Mouse (Mus musculus) embryonic facial prominence, embryonic 12.5 days (tissue): ENCODE data around the gene Dhx40. TPM values are rescaled to one million over a fixed set of nuclear protein-coding genes. Genes with fewer than 3 reads are reported as not detected.
A peak's percentile ranks its signal among the peaks of the same experiment; 100 is the strongest.

Experiments
- ATAC-seq: fragments of 200-750 bp; cut with Nextera tagmentation; 2 replicates; pipeline ENCODE4 v1.8.0; 2017; ENCODE audit not compliant: insufficient number of reproducible peaks, insufficient read depth, low FRiP score, low TSS enrichment
- H3K27ac ChIP-seq: fragments of 300-500 bp; sonication (generic); 2 replicates; pipeline ENCODE4 v1.5.1; 2016; ENCODE audit warnings: mild to moderate bottlenecking
- H3K27me3 ChIP-seq: fragments of 300-500 bp; sonication (generic); 2 replicates; pipeline ENCODE4 v1.6.1; 2016; ENCODE audit warnings: mild to moderate bottlenecking, moderate library complexity
- H3K36me3 ChIP-seq: fragments of 300-500 bp; sonication (generic); 2 replicates; pipeline ENCODE4 v1.6.1; 2016; ENCODE audit warnings: mild to moderate bottlenecking
- H3K4me1 ChIP-seq: fragments of 300-500 bp; sonication (generic); 2 replicates; pipeline ENCODE4 v1.6.1; 2016
- H3K4me2 ChIP-seq: fragments of 300-500 bp; sonication (generic); replicated peaks from 2 replicates; pipeline ENCODE4 v1.6.1; 2016; ENCODE audit warnings: mild to moderate bottlenecking, moderate library complexity
- H3K4me3 ChIP-seq: fragments of 300-500 bp; sonication (generic); 2 replicates; pipeline ENCODE4 v1.5.1; 2016; ENCODE audit warnings: mild to moderate bottlenecking
- H3K9ac ChIP-seq: fragments of 300-500 bp; sonication (generic); 2 replicates; pipeline ENCODE4 v1.6.1; 2016; ENCODE audit warnings: mild to moderate bottlenecking, moderate library complexity
- H3K9me3 ChIP-seq: fragments of 300-500 bp; sonication (generic); 2 replicates; pipeline ENCODE4 v1.6.1; 2016; ENCODE audit warnings: mild to moderate bottlenecking, moderate library complexity
- WGBS: fragments of 180-500 bp; shearing (Covaris S2); methylation state at CpG from one replicate; pipeline ENCODE4 v1.1.7; 2016; 5-methylcytosine and 5-hydroxymethylcytosine counted together
- polyA plus RNA-seq: library from polyadenylated mRNA; unstranded; fragments of >200 nt; fragmentation: Nextera tagmentation; extraction: Ambion mirVana; gene quantifications from 2 replicates; pipeline ENCODE4 v1.2.1, GENCODE M21; 2016

Gene Dhx40
- polyA plus RNA-seq, result 29.0 and 31.2 TPM in 2 replicates

GRCm38 (mm10) chr11:86807505-86807989 is at the start of gene Dhx40:
TSS of gene Dhx40 (minus strand) at chr11:86807746.
- Histone ChIP-seq H3K27me3 (no peaks in the 10 kb centered on the region), H3K9me3 (no peaks in the 10 kb centered on the region), H3K9ac (peak within 1 kb of the TSS; percentile 83), H3K27ac (peak within 1 kb of the TSS; percentile 80), H3K4me1 (peaks cover 5% of the 10 kb centered on the region; the same call in 1 of the 2 replicates), H3K4me3 (peak within 1 kb of the TSS; percentile 90), H3K36me3 (peaks cover 6% of the 10 kb centered on the region; the same call in 1 of the 2 replicates), H3K4me2 (peak within 1 kb of the TSS; percentile 69)
- peak; percentile 86 for ATAC-seq
- WGBS, result 6% methylated on average over 33 of the region's 40 CpGs

DNA sequence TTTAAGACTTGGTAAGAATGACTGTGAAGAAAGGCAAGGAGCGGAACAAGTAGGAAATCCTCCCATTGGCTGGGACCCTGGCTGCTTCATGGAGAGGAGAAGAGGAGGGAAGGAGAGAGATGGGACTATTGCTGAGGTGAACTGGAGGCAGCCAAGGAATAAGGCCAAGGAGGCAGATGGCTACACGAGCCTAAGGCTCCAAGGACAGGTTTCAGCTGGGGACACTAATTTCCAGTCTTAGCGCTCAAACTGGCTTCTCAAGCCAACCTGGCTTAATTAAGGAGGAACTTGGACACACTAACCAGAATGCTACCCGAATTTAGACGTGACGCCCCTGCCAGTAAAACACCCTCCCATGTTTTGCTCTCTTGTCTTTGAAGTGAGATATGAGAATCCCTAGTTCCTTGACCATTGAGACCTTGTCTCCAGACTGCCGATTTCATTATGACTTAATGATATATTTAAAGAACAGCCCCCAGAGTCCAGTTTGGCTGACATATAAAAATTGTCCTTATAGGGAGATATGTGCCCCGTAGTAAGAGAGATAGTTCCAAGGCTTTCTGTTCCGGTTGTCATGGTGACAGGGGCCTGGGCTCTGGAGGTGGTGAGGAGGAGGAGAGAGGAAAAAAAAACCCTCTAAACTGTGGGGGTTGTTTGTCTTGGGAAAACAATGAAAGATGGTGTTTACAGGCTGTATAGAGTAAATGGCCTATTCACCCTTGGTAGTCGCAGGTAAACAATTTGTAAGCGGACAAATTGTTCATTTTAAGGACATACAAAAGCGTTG is 48.3 kb upstream of the Dhx40 start:
- H3K9ac ChIP-seq, result no peak overlapping the region
- no peak overlapping the region for H3K27ac ChIP-seq
- no peak overlapping the region for H3K4me2 ChIP-seq
- no peaks in the 10 kb centered on the region for H3K9me3 ChIP-seq
- H3K36me3 ChIP-seq, result no peaks in the 10 kb centered on the region
- peaks cover 16% of the 10 kb centered on the region for H3K4me1 ChIP-seq
- H3K4me3 ChIP-seq, result no peak overlapping the region
- no peak for ATAC-seq
- H3K27me3 ChIP-seq, result no peaks in the 10 kb centered on the region
- WGBS, result 82% methylated on average over 12 of the region's 12 CpGs

GRCm38 (mm10) chr11:86853081-86853480 is 45.5 kb upstream of the Dhx40 start:
- H3K36me3 ChIP-seq, result no peaks in the 10 kb centered on the region
- H3K9me3 ChIP-seq, result no peaks in the 10 kb centered on the region
- H3K4me2 ChIP-seq, result no peak overlapping the region
- H3K27me3 ChIP-seq, result no peaks in the 10 kb centered on the region
- WGBS, result 82% methylated on average over 3 of the region's 3 CpGs
- H3K9ac ChIP-seq, result no peak overlapping the region
- 0 out of 2 replicates have a peak overlapping the region, but pooled peaks have one; percentile 17 for H3K27ac ChIP-seq
- no peak overlapping the region for H3K4me3 ChIP-seq
- peaks cover 19% of the 10 kb centered on the region for H3K4me1 ChIP-seq
- ATAC-seq, result no peak

- no peak overlapping the region for H3K4me3 ChIP-seq
- no peak overlapping the region for H3K9ac ChIP-seq
- H3K27me3 ChIP-seq, result no peaks in the 10 kb centered on the region
- no peaks in the 10 kb centered on the region for H3K9me3 ChIP-seq
- no peak for ATAC-seq
- H3K4me2 ChIP-seq, result 0 out of 2 replicates have a peak overlapping the region, but pooled peaks have one; percentile 13
- 41% methylated on average over 13 of the region's 13 CpGs for WGBS
- H3K4me1 ChIP-seq, result peaks cover 19% of the 10 kb centered on the region
- no peaks in the 10 kb centered on the region for H3K36me3 ChIP-seq
- H3K27ac ChIP-seq, result 0 out of 2 replicates have a peak overlapping the region, but pooled peaks have one; percentile 17
Observed at GRCm38 (mm10) chr11:86852534-86853054, 45.0 kb upstream of the Dhx40 start.

DNA sequence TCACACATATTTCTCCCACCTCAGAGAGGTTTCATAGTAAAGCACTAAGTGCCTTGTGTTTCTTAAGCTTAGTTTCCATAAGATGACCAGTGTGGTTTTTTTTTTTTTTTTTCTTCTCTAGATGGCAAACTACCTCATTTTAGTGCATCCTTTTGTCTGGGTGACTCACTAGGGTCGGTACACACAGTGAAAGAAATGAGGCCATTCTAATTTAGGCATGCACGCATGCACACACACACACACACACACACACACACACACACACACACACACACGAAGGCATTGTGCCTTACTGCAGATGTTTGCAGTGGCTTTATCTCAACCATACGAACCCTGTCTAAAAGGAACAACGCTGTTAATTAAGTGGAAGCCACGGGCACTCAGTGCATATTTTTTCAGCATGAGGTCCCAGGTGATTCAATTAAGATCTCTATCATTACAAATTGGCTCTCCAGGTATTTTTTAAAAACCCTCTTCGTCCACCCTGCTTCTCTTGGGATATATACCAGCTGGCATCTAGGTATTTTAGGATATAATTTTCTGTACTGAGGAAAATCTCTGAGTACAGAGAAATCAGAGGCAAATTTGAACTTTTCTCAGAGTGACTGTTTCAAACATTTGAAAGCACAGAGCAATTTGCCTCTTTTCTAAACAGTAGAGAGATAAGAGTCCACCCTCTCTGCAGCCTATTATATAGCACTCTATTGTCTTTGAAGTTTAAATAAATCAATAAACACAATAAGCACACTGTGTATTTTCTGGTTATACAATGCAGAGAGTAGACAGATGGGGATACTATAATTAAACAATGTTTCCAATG is 44.4 kb upstream of the Dhx40 start:
- H3K4me3 ChIP-seq, result no peak overlapping the region
- ATAC-seq, result no peak
- no peaks in the 10 kb centered on the region for H3K27me3 ChIP-seq
- no peak overlapping the region for H3K9ac ChIP-seq
- no peak overlapping the region for H3K27ac ChIP-seq
- no peaks in the 10 kb centered on the region for H3K9me3 ChIP-seq
- 0 out of 2 replicates have a peak overlapping the region, but pooled peaks have one; percentile 13 for H3K4me2 ChIP-seq
- 36% methylated on average over 7 of the region's 7 CpGs for WGBS
- H3K4me1 ChIP-seq, result peaks cover 19% of the 10 kb centered on the region
- no peaks in the 10 kb centered on the region for H3K36me3 ChIP-seq

- 53% methylated on average over 7 of the region's 7 CpGs for WGBS
- H3K36me3 ChIP-seq, result no peaks in the 10 kb centered on the region
- H3K27ac ChIP-seq, result no peak overlapping the region
- peaks cover 19% of the 10 kb centered on the region for H3K4me1 ChIP-seq
- no peak overlapping the region for H3K9ac ChIP-seq
- no peak for ATAC-seq
- no peaks in the 10 kb centered on the region for H3K27me3 ChIP-seq
- no peaks in the 10 kb centered on the region for H3K9me3 ChIP-seq
- no peak overlapping the region for H3K4me3 ChIP-seq
- no peak overlapping the region for H3K4me2 ChIP-seq
Observed at GRCm38 (mm10) chr11:86851234-86851671, 43.7 kb upstream of the Dhx40 start.

- H3K4me3 ChIP-seq, result no peak overlapping the region
- no peaks in the 10 kb centered on the region for H3K9me3 ChIP-seq
- no peaks in the 10 kb centered on the region for H3K36me3 ChIP-seq
- H3K4me2 ChIP-seq, result no peak overlapping the region
- 51% methylated on average over 5 of the region's 5 CpGs for WGBS
- H3K27ac ChIP-seq, result no peak overlapping the region
- peaks cover 9% of the 10 kb centered on the region; the same call in 1 of the 2 replicates for H3K4me1 ChIP-seq
- H3K9ac ChIP-seq, result no peak overlapping the region
- ATAC-seq, result no peak
- H3K27me3 ChIP-seq, result no peaks in the 10 kb centered on the region
Observed at GRCm38 (mm10) chr11:86843831-86844230, 36.3 kb upstream of the Dhx40 start.

GRCm38 (mm10) chr11:86841261-86841660 is 33.7 kb upstream of the Dhx40 start:
- Histone ChIP-seq H3K4me1 (peaks cover 9% of the 10 kb centered on the region; the same call in 1 of the 2 replicates), H3K36me3 (no peaks in the 10 kb centered on the region), H3K27me3 (no peaks in the 10 kb centered on the region), H3K4me2 (no peak overlapping the region), H3K27ac (no peak overlapping the region), H3K9me3 (no peaks in the 10 kb centered on the region), H3K4me3 (no peak overlapping the region), H3K9ac (no peak overlapping the region)
- ATAC-seq, result no peak
- 84% methylated on average over 8 of the region's 8 CpGs for WGBS

GRCm38 (mm10) chr11:86840511-86841154 is 33.1 kb upstream of the Dhx40 start:
- Histone ChIP-seq H3K27ac (no peak overlapping the region), H3K9ac (no peak overlapping the region), H3K27me3 (no peaks in the 10 kb centered on the region), H3K36me3 (no peaks in the 10 kb centered on the region), H3K4me3 (no peak overlapping the region), H3K4me2 (no peak overlapping the region), H3K4me1 (peaks cover 9% of the 10 kb centered on the region; the same call in 1 of the 2 replicates), H3K9me3 (no peaks in the 10 kb centered on the region)
- ATAC-seq, result no peak; the same call in 1 of the 2 replicates
- 19% methylated on average over 3 of the region's 3 CpGs for WGBS

DNA sequence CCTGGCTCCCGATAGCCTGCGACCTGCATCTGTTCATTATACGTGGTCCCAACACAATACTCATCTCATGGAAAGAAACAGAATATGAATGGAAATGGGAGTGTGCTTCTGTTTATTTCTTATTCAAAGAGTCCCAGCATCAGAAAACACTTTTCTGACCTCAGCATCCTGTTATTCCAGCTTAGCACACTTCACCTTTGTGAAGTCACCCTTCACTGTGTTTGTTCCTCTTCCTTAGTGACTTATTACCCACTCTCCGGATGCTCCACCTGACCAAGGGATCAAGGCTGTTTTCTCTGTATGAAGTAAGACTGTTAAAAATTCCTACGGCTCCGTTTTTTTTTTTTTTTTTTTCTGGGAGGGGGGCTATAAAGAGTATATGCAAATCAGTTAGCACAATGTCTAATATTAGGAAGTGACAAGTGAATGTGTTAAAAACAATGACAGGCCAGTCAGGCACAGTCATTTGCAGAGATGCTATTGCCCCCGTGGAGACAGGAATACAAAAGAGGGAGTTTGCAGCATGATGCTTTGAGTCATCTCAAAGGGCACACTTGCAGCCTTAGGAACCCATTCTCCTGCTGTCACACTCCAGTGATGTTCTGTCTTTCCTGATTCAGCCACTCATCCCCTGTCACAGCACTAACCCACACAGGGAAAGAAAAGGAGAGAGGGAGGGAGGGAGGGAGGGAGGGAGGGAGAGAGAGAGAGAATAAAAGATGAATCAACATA is 32.3 kb upstream of the Dhx40 start:
- Histone ChIP-seq H3K4me3 (no peak overlapping the region), H3K9me3 (no peaks in the 10 kb centered on the region), H3K36me3 (no peaks in the 10 kb centered on the region), H3K4me1 (peaks cover 9% of the 10 kb centered on the region; the same call in 1 of the 2 replicates), H3K9ac (no peak overlapping the region), H3K27ac (no peak overlapping the region), H3K27me3 (no peaks in the 10 kb centered on the region), H3K4me2 (no peak overlapping the region)
- no peak for ATAC-seq
- 68% methylated on average over 7 of the region's 7 CpGs for WGBS
